Mouse (Mus musculus) neural tube, embryonic 10.5 days (tissue): ENCODE results near the gene Myh9.
"Not testable (repeated sequence)": the region's sequence is repeated elsewhere in the genome, so short reads cannot be mapped to it uniquely, and the experiment has no call there.

ENCODE experiments used
- DNase-seq: peaks from one replicate; pipeline ENCODE4 v3.0.0-alpha.2; 2017; ENCODE audit warnings: low spot score; ENCODE audit errors: extremely low spot score

The Myh9 gene

GRCm38 (mm10) chr15:77868340-77868739 lies 26.4 kb upstream of the Myh9 start:
- DNase-seq = no peak

GRCm38 (mm10) chr15:77867231-77867968 lies 25.4 kb upstream of the Myh9 start:
- DNase-seq = not testable (repeated sequence)

- no peak for DNase-seq
Observed at GRCm38 (mm10) chr15:77866583-77867220, 24.7 kb upstream of the Myh9 start.

GRCm38 (mm10) chr15:77864063-77864758 lies 22.2 kb upstream of the Myh9 start:
- DNase-seq = no peak

- no peak for DNase-seq
Observed at GRCm38 (mm10) chr15:77862991-77863972, 21.3 kb upstream of the Myh9 start.

GRCm38 (mm10) chr15:77860081-77860665 lies 18.2 kb upstream of the Myh9 start:
- no peak for DNase-seq

- DNase-seq = peak; percentile 65
Observed at GRCm38 (mm10) chr15:77857662-77858156, 15.7 kb upstream of the Myh9 start.

- DNase-seq = no peak
Observed at GRCm38 (mm10) chr15:77856541-77856940, 14.6 kb upstream of the Myh9 start.

GRCm38 (mm10) chr15:77855301-77855700 lies 13.3 kb upstream of the Myh9 start:
- DNase-seq = no peak

GRCm38 (mm10) chr15:77852001-77852400 lies 10.0 kb upstream of the Myh9 start:
- DNase-seq = no peak

GRCm38 (mm10) chr15:77851136-77851535 lies 9.2 kb upstream of the Myh9 start:
- DNase-seq = no peak

- DNase-seq = no peak
Observed at GRCm38 (mm10) chr15:77849572-77850229, 7.7 kb upstream of the Myh9 start.

- no peak for DNase-seq
Observed at GRCm38 (mm10) chr15:77849039-77849436, 7.1 kb upstream of the Myh9 start.

GRCm38 (mm10) chr15:77848415-77849038 lies 6.6 kb upstream of the Myh9 start:
- no peak for DNase-seq

GRCm38 (mm10) chr15:77847826-77848225 lies 5.9 kb upstream of the Myh9 start:
- no peak for DNase-seq

- DNase-seq = no peak
Observed at GRCm38 (mm10) chr15:77847108-77847507, 5.1 kb upstream of the Myh9 start.

GRCm38 (mm10) chr15:77845931-77846595 lies 4.1 kb upstream of the Myh9 start:
- DNase-seq = not testable (repeated sequence)

- DNase-seq = no peak
Observed at GRCm38 (mm10) chr15:77844955-77845635, 3.1 kb upstream of the Myh9 start.
